Mouse (Mus musculus): ENCODE measurements at regions not wholly inside any gene's neighbourhood (a gene's known extent, or its start where the extent isn't known, plus 50 kb on each side); places are given as distances from the start of the nearest gene placed in this dataset.

GRCm38 (mm10) chr19:36214188-36214968 is 94.5 kb upstream of the Ankrd1 start:
- H3K9me3 ChIP-seq (replicated peaks): no peaks in the 10 kb centered on the region
- 27% methylated on average over 7 of the region's 7 CpGs for WGBS
- peak; percentile 94 for ATAC-seq (replicated peaks; ENCODE audit: insufficient number of reproducible peaks, insufficient read depth, low FRiP score, low read depth)
- no peaks in the 10 kb centered on the region for H3K27me3 ChIP-seq
- peak overlapping the region; percentile 75 for H3K27ac ChIP-seq
- no peak overlapping the region for H3K9ac ChIP-seq
- H3K36me3 ChIP-seq: no peaks in the 10 kb centered on the region
- peak overlapping the region; percentile 15; the same call in 1 of the 2 replicates for H3K4me2 ChIP-seq
- peaks cover 26% of the 10 kb centered on the region for H3K4me1 ChIP-seq (replicated peaks)
- no peak overlapping the region for H3K4me3 ChIP-seq

- H3K36me3 ChIP-seq: no peaks in the 10 kb centered on the region
- ATAC-seq (replicated peaks; ENCODE audit: insufficient number of reproducible peaks, insufficient read depth, low FRiP score, low read depth): no peak
- H3K4me2 ChIP-seq: no peak overlapping the region
- H3K27me3 ChIP-seq: no peaks in the 10 kb centered on the region
- H3K27ac ChIP-seq: no peak overlapping the region
- WGBS: 75% methylated on average over 5 of the region's 5 CpGs
- H3K9ac ChIP-seq: no peak overlapping the region
- H3K4me1 ChIP-seq (replicated peaks): peaks cover 33% of the 10 kb centered on the region
- H3K9me3 ChIP-seq (replicated peaks): no peaks in the 10 kb centered on the region
- no peak overlapping the region for H3K4me3 ChIP-seq
Measured at GRCm38 (mm10) chr19:36217177-36217576, 97.3 kb upstream of the Ankrd1 start.

GRCm38 (mm10) chr19:36217605-36218004 is 97.7 kb upstream of the Ankrd1 start:
- no peak for ATAC-seq (replicated peaks; ENCODE audit: insufficient number of reproducible peaks, insufficient read depth, low FRiP score, low read depth)
- WGBS: 65% methylated on average over 5 of the region's 5 CpGs
- Histone ChIP-seq H3K27ac (no peak overlapping the region), H3K9me3 (replicated peaks) (no peaks in the 10 kb centered on the region), H3K9ac (no peak overlapping the region), H3K27me3 (no peaks in the 10 kb centered on the region), H3K36me3 (no peaks in the 10 kb centered on the region), H3K4me2 (no peak overlapping the region), H3K4me1 (replicated peaks) (peaks cover 33% of the 10 kb centered on the region), H3K4me3 (no peak overlapping the region)

GRCm38 (mm10) chr19:36218921-36219320 is 99.0 kb upstream of the Ankrd1 start:
- Histone ChIP-seq H3K4me3 (no peak overlapping the region), H3K4me1 (replicated peaks) (peaks cover 24% of the 10 kb centered on the region), H3K36me3 (no peaks in the 10 kb centered on the region), H3K9ac (no peak overlapping the region), H3K4me2 (no peak overlapping the region), H3K27ac (no peak overlapping the region), H3K27me3 (no peaks in the 10 kb centered on the region), H3K9me3 (replicated peaks) (no peaks in the 10 kb centered on the region)
- ATAC-seq (replicated peaks; ENCODE audit: insufficient number of reproducible peaks, insufficient read depth, low FRiP score, low read depth): no peak
- 67% methylated on average over 5 of the region's 5 CpGs for whole genome bisulfite sequencing

GRCm38 (mm10) chr19:36221104-36221503 is 101.2 kb upstream of the Ankrd1 start:
- no peak overlapping the region for H3K9ac ChIP-seq
- H3K27ac ChIP-seq: no peak overlapping the region
- H3K4me3 ChIP-seq: no peak overlapping the region
- WGBS: 50% methylated on average over 2 of the region's 2 CpGs
- no peak for ATAC-seq (replicated peaks; ENCODE audit: insufficient number of reproducible peaks, insufficient read depth, low FRiP score, low read depth)
- H3K27me3 ChIP-seq: no peaks in the 10 kb centered on the region
- H3K36me3 ChIP-seq: no peaks in the 10 kb centered on the region
- H3K9me3 ChIP-seq (replicated peaks): no peaks in the 10 kb centered on the region
- H3K4me1 ChIP-seq (replicated peaks): peaks cover 21% of the 10 kb centered on the region
- no peak overlapping the region for H3K4me2 ChIP-seq

- Histone ChIP-seq H3K4me2 (no peak overlapping the region), H3K4me3 (no peak overlapping the region), H3K4me1 (replicated peaks) (peaks cover 22% of the 10 kb centered on the region), H3K27me3 (no peaks in the 10 kb centered on the region), H3K27ac (no peak overlapping the region), H3K9ac (no peak overlapping the region), H3K36me3 (no peaks in the 10 kb centered on the region), H3K9me3 (replicated peaks) (no peaks in the 10 kb centered on the region)
- no peak for ATAC-seq (replicated peaks; ENCODE audit: insufficient number of reproducible peaks, insufficient read depth, low FRiP score, low read depth)
Measured at GRCm38 (mm10) chr19:36221596-36221995, 101.7 kb upstream of the Ankrd1 start.

GRCm38 (mm10) chr19:36222198-36222597 is 102.3 kb upstream of the Ankrd1 start:
- no peak overlapping the region for H3K27ac ChIP-seq
- H3K4me1 ChIP-seq (replicated peaks): peaks cover 23% of the 10 kb centered on the region
- 81% methylated on average over 3 of the region's 3 CpGs for WGBS
- no peaks in the 10 kb centered on the region for H3K27me3 ChIP-seq
- ATAC-seq (replicated peaks; ENCODE audit: insufficient number of reproducible peaks, insufficient read depth, low FRiP score, low read depth): no peak
- no peaks in the 10 kb centered on the region for H3K36me3 ChIP-seq
- no peak overlapping the region for H3K9ac ChIP-seq
- no peaks in the 10 kb centered on the region for H3K9me3 ChIP-seq (replicated peaks)
- H3K4me3 ChIP-seq: no peak overlapping the region
- H3K4me2 ChIP-seq: no peak overlapping the region

- Histone ChIP-seq H3K9ac (no peak overlapping the region), H3K27ac (no peak overlapping the region), H3K27me3 (no peaks in the 10 kb centered on the region), H3K9me3 (replicated peaks) (no peaks in the 10 kb centered on the region), H3K4me2 (no peak overlapping the region; the same call in 1 of the 2 replicates), H3K4me3 (no peak overlapping the region), H3K4me1 (replicated peaks) (peaks cover 39% of the 10 kb centered on the region), H3K36me3 (no peaks in the 10 kb centered on the region)
- 57% methylated on average over 8 of the region's 8 CpGs for WGBS
- ATAC-seq (replicated peaks; ENCODE audit: insufficient number of reproducible peaks, insufficient read depth, low FRiP score, low read depth): no peak
Measured at GRCm38 (mm10) chr19:36224518-36224917, 104.6 kb upstream of the Ankrd1 start.

GRCm38 (mm10) chr19:36225612-36226011 is 105.7 kb upstream of the Ankrd1 start:
- 89% methylated on average over 2 of the region's 2 CpGs for WGBS
- H3K9ac ChIP-seq: no peak overlapping the region
- H3K36me3 ChIP-seq: no peaks in the 10 kb centered on the region
- no peak overlapping the region for H3K27ac ChIP-seq
- H3K4me3 ChIP-seq: no peak overlapping the region
- no peak for ATAC-seq (replicated peaks; ENCODE audit: insufficient number of reproducible peaks, insufficient read depth, low FRiP score, low read depth)
- peaks cover 38% of the 10 kb centered on the region for H3K4me1 ChIP-seq (replicated peaks)
- no peak overlapping the region for H3K4me2 ChIP-seq
- no peaks in the 10 kb centered on the region for H3K27me3 ChIP-seq
- H3K9me3 ChIP-seq (replicated peaks): no peaks in the 10 kb centered on the region

- H3K9ac ChIP-seq: no peak overlapping the region
- H3K27me3 ChIP-seq: no peaks in the 10 kb centered on the region
- no peak overlapping the region for H3K4me3 ChIP-seq
- H3K4me2 ChIP-seq: 0 out of 2 replicates have a peak overlapping the region, but pooled peaks have one; percentile 2
- H3K4me1 ChIP-seq (replicated peaks): peaks cover 37% of the 10 kb centered on the region
- H3K27ac ChIP-seq: no peak overlapping the region
- ATAC-seq (replicated peaks; ENCODE audit: insufficient number of reproducible peaks, insufficient read depth, low FRiP score, low read depth): no peak
- no peaks in the 10 kb centered on the region for H3K36me3 ChIP-seq
- no peaks in the 10 kb centered on the region for H3K9me3 ChIP-seq (replicated peaks)
- 23% methylated on average over 17 of the region's 17 CpGs for WGBS
Measured at GRCm38 (mm10) chr19:36227418-36228160, 107.7 kb upstream of the Ankrd1 start.

- no peaks in the 10 kb centered on the region for H3K9me3 ChIP-seq (replicated peaks)
- H3K4me1 ChIP-seq (replicated peaks): peaks cover 37% of the 10 kb centered on the region
- H3K36me3 ChIP-seq: no peaks in the 10 kb centered on the region
- no peak overlapping the region for H3K4me2 ChIP-seq
- ATAC-seq (replicated peaks; ENCODE audit: insufficient number of reproducible peaks, insufficient read depth, low FRiP score, low read depth): 0 out of 2 replicates have a peak, but pooled peaks have one; percentile 67
- no peak overlapping the region for H3K4me3 ChIP-seq
- H3K27me3 ChIP-seq: no peaks in the 10 kb centered on the region
- WGBS: 52% methylated on average over 3 of the region's 3 CpGs
- H3K27ac ChIP-seq: peak overlapping the region; percentile 41; the same call in 1 of the 2 replicates
- H3K9ac ChIP-seq: no peak overlapping the region
Measured at GRCm38 (mm10) chr19:36229315-36229714, 109.4 kb upstream of the Ankrd1 start.

Data from heart, embryonic 15.5 days (tissue).